Mouse (Mus musculus) MEL (cell line): ENCODE measurements around the gene Prrt4. TPM values are rescaled to one million over a fixed set of nuclear protein-coding genes. Genes with fewer than 3 reads are reported as not detected.

Source experiments
- DNase-seq: peaks from one replicate; pipeline ENCODE4 v3.0.0; 2011; ENCODE audit warnings: low read depth, low spot score
- H3K27ac ChIP-seq: 2 replicates; pipeline ENCODE4 v1.5.1; 2012; ENCODE audit warnings: low read depth, mild to moderate bottlenecking, control low read depth, low read length, moderate library complexity; ENCODE audit not compliant: control insufficient read depth
- H3K27me3 ChIP-seq, 2 experiments: fragments of 150-350 bp in 1 of 2; sonication (generic) in 1 of 2; 2 replicates each; pipeline ENCODE4 v1.6.1; 2012; ENCODE audit warnings: low read length in 2 of 2, mild to moderate bottlenecking in 2 of 2, improper control_type of control experiment in 1 of 2, moderate library complexity in 1 of 2; ENCODE audit not compliant: insufficient read depth in 2 of 2, control insufficient read depth in 1 of 2
- H3K36me3 ChIP-seq, 2 experiments: 2 replicates each; pipeline ENCODE4 v1.6.1; 2012 to 2014; ENCODE audit warnings: low read length in 2 of 2, improper control_type of control experiment in 1 of 2, inconsistent platforms in 1 of 2, mild to moderate bottlenecking in 1 of 2; ENCODE audit not compliant: insufficient read depth in 2 of 2, control insufficient read depth in 1 of 2
- H3K4me1 ChIP-seq, 2 experiments: fragments of 150-350 bp in 1 of 2; sonication (generic) in 1 of 2; 2 replicates each; pipeline ENCODE4 v1.6.1; 2012; ENCODE audit warnings: low read length in 2 of 2, improper control_type of control experiment in 1 of 2, mild to moderate bottlenecking in 1 of 2; ENCODE audit not compliant: insufficient read depth in 2 of 2, control insufficient read depth in 1 of 2
- H3K4me3 ChIP-seq, 2 experiments: fragments of 150-350 bp in 1 of 2; sonication (generic) in 1 of 2; 2 replicates each; pipeline ENCODE4 v1.5.1; 2012; ENCODE audit warnings: low read depth in 2 of 2, low read length in 2 of 2, mild to moderate bottlenecking in 2 of 2, moderate library complexity in 2 of 2, control low read depth in 1 of 2, improper control_type of control experiment in 1 of 2; ENCODE audit not compliant: control insufficient read depth in 1 of 2, insufficient read depth in 1 of 2
- H3K79me2 ChIP-seq: 2 replicates; pipeline ENCODE4 v1.6.1; 2012; ENCODE audit warnings: mild to moderate bottlenecking, low read length, moderate library complexity; ENCODE audit not compliant: control insufficient read depth, poor library complexity, insufficient read depth
- H3K9ac ChIP-seq: 2 replicates; pipeline ENCODE4 v1.6.1; 2012; ENCODE audit warnings: low read depth, mild to moderate bottlenecking, control low read depth, low read length, moderate library complexity; ENCODE audit not compliant: control insufficient read depth, poor library complexity, severe bottlenecking
- H3K9me3 ChIP-seq: fragments of 150-350 bp; sonication (generic); replicated peaks from 2 replicates; pipeline ENCODE4 v1.6.1; 2012; ENCODE audit warnings: mild to moderate bottlenecking, low read length, improper control_type of control experiment, moderate library complexity; ENCODE audit not compliant: insufficient read depth
- BHLHE40 ChIP-seq: IDR thresholded peaks from 2 replicates; pipeline ENCODE4 v1.6.1; 2012; ENCODE audit warnings: low read depth, mild to moderate bottlenecking, inconsistent platforms, low read length, improper control_type of control experiment, borderline replicate concordance
- CHD1 ChIP-seq: IDR thresholded peaks from 2 replicates; pipeline ENCODE4 v1.6.1; 2012; ENCODE audit warnings: low read depth, mild to moderate bottlenecking, inconsistent platforms, low read length, improper control_type of control experiment
- CHD2 ChIP-seq: IDR thresholded peaks from 2 replicates; pipeline ENCODE4 v1.6.1; 2011; ENCODE audit warnings: low read length, improper control_type of control experiment
- CTCF ChIP-seq, 3 experiments: IDR thresholded peaks in 2 of 3; conservative IDR thresholded peaks in 1 of 3; 2 replicates each; pipeline ENCODE4 v1.5.1; 2011 to 2012; ENCODE audit warnings: low read length in 3 of 3, low read depth in 2 of 3, mild to moderate bottlenecking in 2 of 3, improper control_type of control experiment in 1 of 3, inconsistent platforms in 1 of 3, mixed read lengths in 1 of 3, moderate library complexity in 1 of 3; ENCODE audit not compliant: control insufficient read depth in 1 of 3, insufficient read depth in 1 of 3, poor library complexity in 1 of 3, severe bottlenecking in 1 of 3
- E2F4 ChIP-seq: IDR thresholded peaks from 2 replicates; pipeline ENCODE4 v1.6.1; 2011; ENCODE audit warnings: low read depth, low read length, improper control_type of control experiment, borderline replicate concordance
- ELF1 ChIP-seq: IDR thresholded peaks from 2 replicates; pipeline ENCODE4 v1.6.1; 2014; ENCODE audit warnings: low read depth, mild to moderate bottlenecking, inconsistent platforms, low read length, improper control_type of control experiment, moderate library complexity
- ETS1 ChIP-seq: IDR thresholded peaks from 2 replicates; pipeline ENCODE4 v1.6.1; 2012; ENCODE audit warnings: low read depth, mild to moderate bottlenecking, inconsistent platforms, low read length, improper control_type of control experiment, moderate library complexity
- GABPA ChIP-seq: IDR thresholded peaks from 2 replicates; pipeline ENCODE4 v1.6.1; 2012; ENCODE audit warnings: low read depth, mild to moderate bottlenecking, inconsistent platforms, low read length, improper control_type of control experiment, moderate library complexity
- GATA1 ChIP-seq: IDR thresholded peaks from 2 replicates; pipeline ENCODE4 v1.6.1; 2011; ENCODE audit warnings: low read depth, low read length, improper control_type of control experiment
- HCFC1 ChIP-seq: IDR thresholded peaks from 2 replicates; pipeline ENCODE4 v1.6.1; 2012; ENCODE audit warnings: low read depth, mild to moderate bottlenecking, inconsistent platforms, low read length, improper control_type of control experiment, moderate library complexity
- KAT2A ChIP-seq: conservative IDR thresholded peaks from 2 replicates; pipeline ENCODE4 v1.6.1; 2012; ENCODE audit warnings: low read depth, low read length, improper control_type of control experiment, inconsistent platforms
- MAFK ChIP-seq: IDR thresholded peaks from 2 replicates; pipeline ENCODE4 v1.6.1; 2011; ENCODE audit warnings: low read depth, mild to moderate bottlenecking, low read length, improper control_type of control experiment, borderline replicate concordance
- MAX ChIP-seq: IDR thresholded peaks from 2 replicates; pipeline ENCODE4 v1.6.1; 2011; ENCODE audit warnings: low read length, improper control_type of control experiment
- MAZ ChIP-seq: IDR thresholded peaks from 2 replicates; pipeline ENCODE4 v1.6.1; 2012; ENCODE audit warnings: low read depth, mild to moderate bottlenecking, inconsistent platforms, low read length, improper control_type of control experiment
- MEF2A ChIP-seq: IDR thresholded peaks from 2 replicates; pipeline ENCODE4 v1.6.1; 2014; ENCODE audit warnings: low read depth, mild to moderate bottlenecking, inconsistent platforms, low read length, improper control_type of control experiment; ENCODE audit not compliant: poor library complexity, insufficient replicate concordance, severe bottlenecking; ENCODE audit errors: extremely low read depth
- MXI1 ChIP-seq: IDR thresholded peaks from 2 replicates; pipeline ENCODE4 v1.6.1; 2011; ENCODE audit warnings: mild to moderate bottlenecking, low read depth, low read length, improper control_type of control experiment
- MYB ChIP-seq: IDR thresholded peaks from 2 replicates; pipeline ENCODE4 v1.6.1; 2011; ENCODE audit warnings: mild to moderate bottlenecking, low read depth, low read length, improper control_type of control experiment
- MYC ChIP-seq: IDR thresholded peaks from 2 replicates; pipeline ENCODE4 v1.6.1; 2011; ENCODE audit warnings: low read depth, mild to moderate bottlenecking, low read length, improper control_type of control experiment, moderate library complexity
- NELFE ChIP-seq: IDR thresholded peaks from 2 replicates; pipeline ENCODE4 v1.6.1; 2011; ENCODE audit warnings: low read depth, low read length, improper control_type of control experiment
- NRF1 ChIP-seq: IDR thresholded peaks from 2 replicates; pipeline ENCODE4 v1.6.1; 2014; ENCODE audit warnings: low read depth, mild to moderate bottlenecking, inconsistent platforms, low read length, improper control_type of control experiment, moderate library complexity; ENCODE audit not compliant: poor library complexity, insufficient read depth, severe bottlenecking
- POLR2A ChIP-seq, 2 experiments: IDR thresholded peaks; 2 replicates each; pipeline ENCODE4 v1.6.1; 2011 to 2012; ENCODE audit warnings: low read length in 2 of 2, mild to moderate bottlenecking in 2 of 2, control low read depth in 1 of 2, improper control_type of control experiment in 1 of 2, low read depth in 1 of 2, moderate library complexity in 1 of 2; ENCODE audit not compliant: control insufficient read depth in 1 of 2, insufficient read depth in 1 of 2, poor library complexity in 1 of 2
- POLR2AphosphoS2 ChIP-seq: IDR thresholded peaks from 2 replicates; pipeline ENCODE4 v1.6.1; 2011; ENCODE audit warnings: low read length, improper control_type of control experiment
- RAD21 ChIP-seq: IDR thresholded peaks from 2 replicates; pipeline ENCODE4 v1.6.1; 2011; ENCODE audit warnings: mild to moderate bottlenecking, low read depth, low read length, improper control_type of control experiment
- RCOR1 ChIP-seq: IDR thresholded peaks from 2 replicates; pipeline ENCODE4 v1.6.1; 2012; ENCODE audit warnings: low read depth, mild to moderate bottlenecking, inconsistent platforms, low read length, improper control_type of control experiment
- SIN3A ChIP-seq: IDR thresholded peaks from 2 replicates; pipeline ENCODE4 v1.6.1; 2012; ENCODE audit warnings: low read length, improper control_type of control experiment, inconsistent platforms
- SMC3 ChIP-seq: IDR thresholded peaks from 2 replicates; pipeline ENCODE4 v1.6.1; 2011; ENCODE audit warnings: low read depth, low read length, improper control_type of control experiment
- TAL1 ChIP-seq: IDR thresholded peaks from 2 replicates; pipeline ENCODE4 v1.6.1; 2012; ENCODE audit warnings: mild to moderate bottlenecking, inconsistent platforms, low read length, moderate library complexity, mixed read lengths
- TBP ChIP-seq: IDR thresholded peaks from 2 replicates; pipeline ENCODE4 v1.8.0; 2011; ENCODE audit warnings: low read depth, low read length, improper control_type of control experiment
- TCF12 ChIP-seq: IDR thresholded peaks from 2 replicates; pipeline ENCODE4 v1.6.1; 2014; ENCODE audit warnings: low read depth, mild to moderate bottlenecking, inconsistent platforms, low read length, improper control_type of control experiment, moderate library complexity
- UBTF ChIP-seq: IDR thresholded peaks from 2 replicates; pipeline ENCODE4 v1.6.1; 2012; ENCODE audit warnings: low read depth, mild to moderate bottlenecking, inconsistent platforms, low read length, improper control_type of control experiment, moderate library complexity, borderline replicate concordance; ENCODE audit not compliant: insufficient read depth
- USF1 ChIP-seq: IDR thresholded peaks from 2 replicates; pipeline ENCODE4 v1.6.1; 2014; ENCODE audit warnings: low read depth, mild to moderate bottlenecking, inconsistent platforms, low read length, improper control_type of control experiment, moderate library complexity
- USF2 ChIP-seq, 2 experiments: IDR thresholded peaks; 2 replicates each; pipeline ENCODE4 v1.6.1; 2011 to 2012; ENCODE audit warnings: improper control_type of control experiment in 2 of 2, low read length in 2 of 2, borderline replicate concordance in 1 of 2, inconsistent platforms in 1 of 2, low read depth in 1 of 2, mild to moderate bottlenecking in 1 of 2; ENCODE audit not compliant: insufficient read depth in 1 of 2
- ZC3H11A ChIP-seq: IDR thresholded peaks from 2 replicates; pipeline ENCODE4 v1.6.1; 2012; ENCODE audit warnings: low read depth, mild to moderate bottlenecking, inconsistent platforms, low read length, improper control_type of control experiment
- ZKSCAN1 ChIP-seq: IDR thresholded peaks from 2 replicates; pipeline ENCODE4 v1.6.1; 2012; ENCODE audit warnings: low read depth, mild to moderate bottlenecking, inconsistent platforms, low read length, improper control_type of control experiment, moderate library complexity
- ZNF384 ChIP-seq: IDR thresholded peaks from 2 replicates; pipeline ENCODE4 v1.6.1; 2012; ENCODE audit warnings: low read depth, mild to moderate bottlenecking, inconsistent platforms, low read length, improper control_type of control experiment
- polyA plus RNA-seq, 2 experiments: library from polyadenylated mRNA; stranded (reverse) in 1 of 2; unstranded in 1 of 2; fragments of >175 nt in 1 of 2; fragments of >200 nt in 1 of 2; gene quantifications; 2 replicates each; pipeline versions ENCODE4 v1.2.1 to v1.2.4; 2012; ENCODE audit warnings: low replicate concordance in 2 of 2, low read depth in 1 of 2; ENCODE audit not compliant: insufficient read length in 2 of 2, insufficient read depth in 1 of 2, missing spikeins in 1 of 2
- total RNA-seq: library from RNA; depleted of rRNA; stranded (reverse); fragments of 300-350 nt; gene quantifications from 2 replicates; pipeline ENCODE4 v1.2.3, GENCODE M21; 2012

Prrt4 gene
- total and polyA plus RNA-seq, 3 experiments: 0.17 TPM; not detected in 2

GRCm38 (mm10) chr6:29164314-29165244 is 14.8 kb downstream of the Prrt4 start, which contains the start of gene Rbm28:
Rbm28 (minus strand) TSS chr6:29165006.
- Histone ChIP-seq H3K36me3 (peaks cover 3 to 14% of the 10 kb centered on the region in 2 experiments; a peak in 2 of 4 replicates), H3K4me1 (peaks cover 3 to 8% of the 10 kb centered on the region in 2 experiments), H3K27me3 (peaks cover 0 to under 1% of the 10 kb centered on the region in 2 experiments; a peak in 1 of 4 replicates), H3K4me3 (peak within 1 kb of the TSS; percentile 87 to 98), H3K9me3 (no peaks in the 10 kb centered on the region), H3K9ac (peak within 1 kb of the TSS; percentile 95), H3K27ac (peak within 1 kb of the TSS; percentile 61), H3K79me2 (peaks cover 30% of the 10 kb centered on the region)
- DNase-seq: peak; percentile 97
- TF ChIP-seq GABPA (no peak), GATA1 (no peak), USF2 (IDR thresholded peaks at IDR 0.05; ENCODE audit: borderline replicate concordance in 1 of 2, insufficient read depth in 1 of 2, low read depth in 1 of 2, low read length in 2 of 2) (no peak), KAT2A (peak; percentile 64), POLR2AphosphoS2 (peak; percentile 91), ELF1 (peak; percentile 88), MAX (peak; percentile 65), CHD2 (no peak), BHLHE40 (no peak), E2F4 (0 out of 2 replicates have a peak, but pooled peaks have one; percentile 68), TCF12 (peak; percentile 76; the same call in 1 of the 2 replicates), SIN3A (peak; percentile 96), MYB (no peak), ZC3H11A (no peak), SMC3 (no peak), HCFC1 (peak; percentile 94), RCOR1 (peak; percentile 14; the same call in 1 of the 2 replicates), POLR2A (IDR thresholded peaks at IDR 0.05; ENCODE audit: control insufficient read depth in 1 of 2, insufficient read depth in 1 of 2, low read depth in 1 of 2, low read length in 2 of 2, poor library complexity in 1 of 2) (peak; percentile 84 to 93), RAD21 (no peak), MAZ (0 out of 2 replicates have a peak, but pooled peaks have one; percentile 54), NRF1 (peak; percentile 48; the same call in 1 of the 2 replicates), MEF2A (no peak), USF1 (no peak), UBTF (no peak), CTCF (IDR thresholded peaks at IDR 0.05 in 2 of 3, conservative IDR thresholded peaks at IDR 0.05 in 1 of 3; ENCODE audit: control insufficient read depth in 1 of 3, insufficient read depth in 1 of 3, low read depth in 2 of 3, low read length in 3 of 3, poor library complexity in 1 of 3, severe bottlenecking in 1 of 3) (no peak), ETS1 (0 out of 2 replicates have a peak, but pooled peaks have one; percentile 37), MXI1 (peak; percentile 91), MAFK (no peak), TAL1 (no peak), ZNF384 (no peak), CHD1 (no peak), NELFE (peak; percentile 98), TBP (peak; percentile 94), ZKSCAN1 (no peak), MYC (peak; percentile 79)
